Mouse (Mus musculus) ES-Bruce4 (cell line): ENCODE data around the gene Rasgrp4.

Experiments
- CTCF ChIP-seq: IDR thresholded peaks from one replicate; pipeline ENCODE4 v1.8.1; 2011; ENCODE audit warnings: low read depth, low read length
- EP300 ChIP-seq: IDR thresholded peaks from 2 replicates; pipeline ENCODE4 v1.6.1; 2011; ENCODE audit warnings: low read depth, low read length; ENCODE audit not compliant: insufficient read depth
- POLR2A ChIP-seq: IDR thresholded peaks from one replicate; pipeline ENCODE4 v1.8.1; 2011; ENCODE audit warnings: low read length; ENCODE audit not compliant: insufficient read depth

DNA sequence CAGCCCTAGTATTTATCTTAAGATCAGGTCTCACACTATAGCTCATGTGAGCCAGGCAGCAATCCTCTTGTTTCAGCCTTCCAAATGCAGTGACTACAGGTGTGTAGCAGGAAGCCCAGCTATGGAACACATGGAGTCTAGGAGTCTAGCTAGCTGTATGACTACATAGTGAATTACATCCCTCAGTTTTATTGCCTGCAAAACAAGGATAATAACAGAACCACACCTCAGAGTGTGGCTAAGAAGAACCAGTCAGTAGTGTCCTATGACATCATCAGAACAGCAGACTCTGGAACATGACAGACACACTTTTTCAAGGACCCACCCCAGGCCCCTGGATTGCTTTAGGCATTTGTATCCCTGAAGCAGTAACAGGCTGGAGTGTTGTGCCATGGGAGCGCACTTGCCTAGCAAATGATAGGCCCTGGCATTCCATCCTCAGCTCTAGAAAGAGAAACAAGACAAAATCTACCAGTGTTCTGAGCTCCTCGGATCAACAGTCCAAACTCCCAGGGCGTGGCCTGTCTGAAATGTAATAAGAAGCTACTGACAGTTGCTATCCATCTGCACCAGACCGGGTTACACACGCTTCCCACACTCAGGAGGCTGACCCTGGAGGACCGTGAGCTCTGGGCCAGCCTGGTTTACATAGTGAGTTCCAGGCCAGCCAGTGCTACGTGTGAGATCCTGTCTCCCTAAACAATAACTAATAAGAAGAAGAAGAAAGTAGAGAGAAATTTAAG is 12.1 kb downstream of the Rasgrp4 start:
- no peak for TF ChIP-seq CTCF
- no peak for TF ChIP-seq POLR2A
- no peak for TF ChIP-seq EP300
